Mouse (Mus musculus) splenic B cell, adult 2 months (primary cell): ENCODE data around the gene Hunk.

Experiments used
- DNase-seq: peaks from one replicate; pipeline ENCODE4 v3.0.0-alpha.2; 2011; ENCODE audit warnings: low read depth, low spot score
- H3K27me3 ChIP-seq: 2 replicates; pipeline ENCODE4 v1.6.1; 2012; ENCODE audit warnings: mild to moderate bottlenecking, low read length, moderate library complexity, mixed read lengths; ENCODE audit not compliant: control insufficient read depth, poor library complexity, insufficient read depth, severe bottlenecking
- H3K36me3 ChIP-seq: 2 replicates; pipeline ENCODE4 v1.6.1; 2012; ENCODE audit warnings: mild to moderate bottlenecking, low read length, moderate library complexity, mixed read lengths; ENCODE audit not compliant: control insufficient read depth, poor library complexity, insufficient read depth, severe bottlenecking

The Hunk gene

GRCm38 (mm10) chr16:90491898-90492499 is 106.2 kb downstream of the Hunk start:
- DNase-seq, result no peak
- H3K27me3 ChIP-seq, result no peaks in the 10 kb centered on the region
- no peaks in the 10 kb centered on the region for H3K36me3 ChIP-seq

GRCm38 (mm10) chr16:90496930-90497329 is 111.1 kb downstream of the Hunk start:
- no peaks in the 10 kb centered on the region for H3K27me3 ChIP-seq
- H3K36me3 ChIP-seq, result no peaks in the 10 kb centered on the region
- DNase-seq, result no peak

GRCm38 (mm10) chr16:90497749-90498464 is 112.1 kb downstream of the Hunk start:
- DNase-seq, result no peak

GRCm38 (mm10) chr16:90500809-90501208 is 115.0 kb downstream of the Hunk start:
- H3K36me3 ChIP-seq, result no peaks in the 10 kb centered on the region
- H3K27me3 ChIP-seq, result no peaks in the 10 kb centered on the region
- DNase-seq, result no peak

More at GRCm38 (mm10) chr16:90497749-90498464, 112.1 kb downstream of the Hunk start:
- H3K27me3 ChIP-seq, result no peaks in the 10 kb centered on the region
- no peaks in the 10 kb centered on the region for H3K36me3 ChIP-seq

GRCm38 (mm10) chr16:90505252-90505651 is 119.4 kb downstream of the Hunk start:
- DNase-seq, result no peak
- no peaks in the 10 kb centered on the region for H3K36me3 ChIP-seq
- no peaks in the 10 kb centered on the region for H3K27me3 ChIP-seq

- DNase-seq, result no peak
- H3K27me3 ChIP-seq, result no peaks in the 10 kb centered on the region
- H3K36me3 ChIP-seq, result no peaks in the 10 kb centered on the region
These were observed 119.9 kb downstream of the Hunk start for GRCm38 (mm10) chr16:90505680-90506079.

- Histone ChIP-seq H3K27me3 (no peaks in the 10 kb centered on the region), H3K36me3 (no peaks in the 10 kb centered on the region)
- no peak for DNase-seq
These were observed 125.9 kb downstream of the Hunk start for GRCm38 (mm10) chr16:90511551-90512296.

- Histone ChIP-seq H3K36me3 (no peaks in the 10 kb centered on the region), H3K27me3 (no peaks in the 10 kb centered on the region)
- no peak for DNase-seq
These were observed 131.2 kb downstream of the Hunk start for GRCm38 (mm10) chr16:90517041-90517440.

GRCm38 (mm10) chr16:90518232-90518631 is 132.4 kb downstream of the Hunk start:
- Histone ChIP-seq H3K27me3 (no peaks in the 10 kb centered on the region), H3K36me3 (no peaks in the 10 kb centered on the region)
- no peak for DNase-seq

GRCm38 (mm10) chr16:90518732-90519295 is 133.0 kb downstream of the Hunk start:
- Histone ChIP-seq H3K27me3 (no peaks in the 10 kb centered on the region), H3K36me3 (no peaks in the 10 kb centered on the region)
- DNase-seq, result no peak

GRCm38 (mm10) chr16:90521191-90521950 is 135.6 kb downstream of the Hunk start:
- Histone ChIP-seq H3K36me3 (no peaks in the 10 kb centered on the region), H3K27me3 (no peaks in the 10 kb centered on the region)
- DNase-seq, result no peak

- DNase-seq, result no peak
- no peaks in the 10 kb centered on the region for H3K36me3 ChIP-seq
- no peaks in the 10 kb centered on the region for H3K27me3 ChIP-seq
These were observed 136.1 kb downstream of the Hunk start for GRCm38 (mm10) chr16:90521951-90522255.

GRCm38 (mm10) chr16:90522575-90522974 is 136.8 kb downstream of the Hunk start:
- no peak for DNase-seq
- H3K36me3 ChIP-seq, result no peaks in the 10 kb centered on the region
- H3K27me3 ChIP-seq, result no peaks in the 10 kb centered on the region

GRCm38 (mm10) chr16:90523373-90523772 is 137.6 kb downstream of the Hunk start:
- no peaks in the 10 kb centered on the region for H3K36me3 ChIP-seq
- H3K27me3 ChIP-seq, result no peaks in the 10 kb centered on the region
- no peak for DNase-seq
